Mouse (Mus musculus) kidney, adult 2 months (tissue): Measurements from ENCODE around the gene Olfr502. TPM values are rescaled to one million over a fixed set of nuclear protein-coding genes. Genes with fewer than 3 reads are reported as not detected.
"Not testable (repeated sequence)": the region's sequence is repeated elsewhere in the genome, so short reads cannot be mapped to it uniquely, and the experiment has no call there.

Experiments used
- DNase-seq: peaks from one replicate; pipeline ENCODE4 v3.0.0; 2021
- H3K27ac ChIP-seq: fragments of 200-500 bp; 2 replicates; pipeline ENCODE4 v1.5.1; 2012; ENCODE audit warnings: low read depth, low read length, control low read depth, inconsistent platforms; ENCODE audit not compliant: insufficient read depth
- H3K27me3 ChIP-seq: fragments of 200-500 bp; replicated peaks from 2 replicates; pipeline ENCODE4 v1.6.1; 2012; ENCODE audit warnings: mild to moderate bottlenecking, moderate library complexity, low read length, inconsistent platforms; ENCODE audit not compliant: control insufficient read depth, insufficient read depth
- H3K36me3 ChIP-seq: fragments of 200-500 bp; 2 replicates; pipeline ENCODE4 v1.6.1; 2012; ENCODE audit warnings: mild to moderate bottlenecking, moderate library complexity, low read length, inconsistent platforms; ENCODE audit not compliant: control insufficient read depth, insufficient read depth
- H3K4me1 ChIP-seq: fragments of 200-500 bp; 2 replicates; pipeline ENCODE4 v1.6.1; 2011; ENCODE audit warnings: low read length; ENCODE audit not compliant: control insufficient read depth, insufficient read depth
- H3K4me3 ChIP-seq: fragments of 200-500 bp; 2 replicates; pipeline ENCODE4 v1.5.1; 2011; ENCODE audit warnings: mild to moderate bottlenecking, low read depth, low read length, control low read depth; ENCODE audit not compliant: insufficient read depth
- CTCF ChIP-seq: fragments of 200-500 bp; conservative IDR thresholded peaks from 2 replicates; pipeline ENCODE4 v1.5.1; 2011; ENCODE audit warnings: low read depth, mild to moderate bottlenecking, control low read depth, low read length, moderate library complexity, mixed read lengths; ENCODE audit not compliant: insufficient read depth, insufficient read length
- POLR2A ChIP-seq: fragments of 200-500 bp; IDR thresholded peaks from one replicate; pipeline ENCODE4 v1.6.1; 2011; ENCODE audit warnings: low read depth, low read length, control low read depth
- WGBS: fragments of 180-500 bp; shearing (Covaris S2); methylation state at CpG from one replicate; pipeline ENCODE4 v1.1.7; 2018; 5-methylcytosine and 5-hydroxymethylcytosine counted together
- polyA plus RNA-seq: library from polyadenylated mRNA; depleted of rRNA; stranded (reverse); fragments of >200 nt; gene quantifications from 2 replicates; pipeline ENCODE4 v1.2.3, GENCODE M21; 2012; rRNA removed

The Olfr502 gene
- polyA plus RNA-seq: not detected in 2 replicates

DNA sequence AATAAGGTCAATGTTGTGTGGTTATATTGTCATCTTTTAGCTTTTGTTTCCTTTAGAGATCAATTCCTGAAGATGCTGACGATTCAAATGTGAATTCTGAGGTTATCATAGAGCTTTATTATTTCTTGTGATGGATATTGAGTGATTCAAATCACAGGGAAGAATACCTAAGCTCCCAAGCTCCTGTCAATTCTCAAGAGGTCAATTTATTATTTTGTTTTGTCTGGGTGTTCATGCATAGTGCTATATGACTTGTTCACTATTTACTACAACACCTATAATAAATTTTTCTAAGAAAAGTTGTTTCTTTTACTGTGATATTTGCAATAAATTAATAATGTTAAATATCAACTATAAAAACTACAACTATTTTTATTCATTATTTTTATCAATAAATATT lies at the start of gene Olfr502:
Gene Olfr502, minus strand, starts transcription at position 101 of the 400 bp plus-strand sequence.
- Histone ChIP-seq H3K27me3 (no peaks in the 10 kb centered on the region; the same call in 1 of the 2 replicates), H3K4me3 (no peak within 1 kb of the TSS), H3K27ac (no peak within 1 kb of the TSS), H3K36me3 (no peaks in the 10 kb centered on the region), H3K4me1 (no peaks in the 10 kb centered on the region)
- 68% methylated on average over 1 of the region's 1 CpGs for WGBS
- TF ChIP-seq POLR2A (no peak), CTCF (no peak)
- DNase-seq: no peak

GRCm38 (mm10) chr7:108565693-108566092 lies 40.8 kb upstream of the Olfr502 start, which contains the start of gene Olfr504:
TSS of gene Olfr504 (minus strand) at chr7:108565793.
- H3K36me3 ChIP-seq: no peaks in the 10 kb centered on the region
- H3K4me1 ChIP-seq: no peaks in the 10 kb centered on the region
- H3K27me3 ChIP-seq: no peaks in the 10 kb centered on the region
- TF ChIP-seq CTCF (no peak), POLR2A (no peak)
- DNase-seq: no peak
- no peak within 1 kb of the TSS for H3K27ac ChIP-seq
- 69% methylated on average over 1 of the region's 1 CpGs for WGBS
- H3K4me3 ChIP-seq: no peak within 1 kb of the TSS

- H3K36me3 ChIP-seq, H3K27me3 ChIP-seq, H3K4me3 ChIP-seq, H3K27ac ChIP-seq, H3K4me1 ChIP-seq, DNase-seq: not testable (repeated sequence)
- 41% methylated on average over 1 of the region's 1 CpGs for WGBS
These were observed 19.4 kb upstream of the Olfr502 start, which contains the start of gene Olfr503 for GRCm38 (mm10) chr7:108544227-108544626. TSS of gene Olfr503 (plus strand) at chr7:108544527.

DNA sequence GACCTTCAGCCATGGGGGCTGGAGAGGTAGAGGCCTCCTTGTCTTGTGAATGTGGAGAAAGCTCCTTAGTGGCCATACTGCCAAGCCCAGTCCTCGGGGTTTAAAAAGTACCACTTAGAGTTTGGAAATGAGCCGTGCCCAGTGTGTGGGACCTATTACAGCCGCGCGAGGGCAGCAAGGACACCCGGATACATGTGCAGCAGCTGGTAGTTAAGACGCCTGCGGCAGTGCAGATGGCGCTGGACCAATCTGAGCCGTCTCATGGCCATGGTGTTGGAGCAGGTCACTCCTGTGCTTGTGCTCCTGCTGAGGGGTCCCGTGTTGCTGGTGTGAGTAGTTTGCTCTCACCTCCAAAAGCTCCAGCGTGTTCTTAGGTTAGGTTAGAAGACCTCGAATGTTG lies 17.6 kb upstream of the Olfr502 start:
- H3K4me1 ChIP-seq: no peaks in the 10 kb centered on the region
- WGBS: 83% methylated on average over 13 of the region's 13 CpGs
- H3K27me3 ChIP-seq: no peaks in the 10 kb centered on the region
- DNase-seq: no peak
- H3K27ac ChIP-seq: no peak overlapping the region
- no peak overlapping the region for H3K4me3 ChIP-seq
- TF ChIP-seq POLR2A (no peak), CTCF (no peak)
- no peaks in the 10 kb centered on the region for H3K36me3 ChIP-seq

Other genes with a start within 250 kb of the Olfr502 start
- gene Olfr490, start 236.1 kb downstream of the Olfr502 start, polyA plus RNA-seq: not detected in 2 replicates
- not detected in 2 replicates for gene Olfr491, start 211.6 kb downstream of the Olfr502 start, polyA plus RNA-seq
- not detected in 2 replicates for gene Olfr492, start 201.4 kb downstream of the Olfr502 start, polyA plus RNA-seq
- not detected in 2 replicates for gene Olfr493, start 178.1 kb downstream of the Olfr502 start, polyA plus RNA-seq
- gene Olfr494, start 159.7 kb downstream of the Olfr502 start, polyA plus RNA-seq: not detected in 2 replicates
- gene Olfr495, start 131.9 kb downstream of the Olfr502 start, polyA plus RNA-seq: not detected in 2 replicates
- not detected in 2 replicates for gene Olfr497, start 104.6 kb downstream of the Olfr502 start, polyA plus RNA-seq
- not detected in 2 replicates for gene Olfr498, start 59.7 kb downstream of the Olfr502 start, polyA plus RNA-seq
- not detected in 2 replicates for gene Olfr503, start 19.5 kb upstream of the Olfr502 start, polyA plus RNA-seq
- not detected in 2 replicates for gene Olfr504, start 40.7 kb upstream of the Olfr502 start, polyA plus RNA-seq
- gene Olfr506, start 85.7 kb upstream of the Olfr502 start, polyA plus RNA-seq: not detected in 2 replicates
- not detected in 2 replicates for gene Olfr507, start 96.7 kb upstream of the Olfr502 start, polyA plus RNA-seq
- not detected in 2 replicates for gene Olfr508, start 104.9 kb upstream of the Olfr502 start, polyA plus RNA-seq
- not detected in 2 replicates for gene Olfr509, start 126.8 kb upstream of the Olfr502 start, polyA plus RNA-seq
- gene Olfr510, start 141.4 kb upstream of the Olfr502 start, polyA plus RNA-seq: not detected in 2 replicates
- not detected in 2 replicates for gene Olfr512, start 188.3 kb upstream of the Olfr502 start, polyA plus RNA-seq
- gene Olfr513, start 225.9 kb upstream of the Olfr502 start, polyA plus RNA-seq: not detected in 2 replicates